Mouse (Mus musculus): ENCODE results near the gene Ctnna2.

- TF ChIP-seq CTCF (IDR thresholded peaks at IDR 0.05; ENCODE audit: low read depth, low read length) (no peak), GATA1 (IDR thresholded peaks at IDR 0.05; ENCODE audit: borderline replicate concordance, low read length) (no peak)
Measured at GRCm38 (mm10) chr6:77521836-77522235, 457.7 kb downstream of the Ctnna2 start.
